Mouse (Mus musculus) gastrocnemius, adult 2 months (tissue): ENCODE measurements around the gene Gm28635. TPM values are rescaled to one million over a fixed set of nuclear protein-coding genes. Genes with fewer than 3 reads are reported as not detected.
"Not testable (repeated sequence)": the region's sequence is repeated elsewhere in the genome, so short reads cannot be mapped to it uniquely, and the experiment has no call there.

Experiments
- DNase-seq: peaks from one replicate; pipeline ENCODE4 v3.0.0; 2022
- H3K27ac ChIP-seq: fragments of 200-600 bp; 2 replicates; pipeline ENCODE4 v1.8.1; 2022; ENCODE audit warnings: mild to moderate bottlenecking
- H3K4me3 ChIP-seq: fragments of 200-600 bp; 2 replicates; pipeline ENCODE4 v1.8.1; 2022; ENCODE audit warnings: mild to moderate bottlenecking, moderate library complexity
- CTCF ChIP-seq: fragments of 200-600 bp; IDR thresholded peaks from 2 replicates; pipeline ENCODE4 v1.8.1; 2022; ENCODE audit warnings: antibody characterized with exemption, mild to moderate bottlenecking, moderate library complexity
- intact Hi-C: fragments of 180-260 bp; cut with DNase I; formaldehyde crosslinking; loops from one replicate; pipeline ENCODE4 v1.15.1; 2025
- total RNA-seq, 2 experiments: library from RNA; stranded (reverse); gene quantifications; 2 replicates each; pipeline ENCODE4 v1.2.3; 2021

Gm28635 gene
- total RNA-seq, 2 experiments from 2014 or later, result 1.1 to 1.9 TPM

GRCm38 (mm10) chr2:84677270-84677967, 422 bp downstream of the Gm28635 start:
- intact Hi-C loops, result loop anchor here (5.0 kb wide), 1 partner anchor 35 kb away; no protein-coding TSS in a partner anchor
- peak overlapping the region; percentile 70 for H3K27ac ChIP-seq
- no peak for DNase-seq
- peak overlapping the region; percentile 73 for H3K4me3 ChIP-seq
- peak; percentile 47 for TF ChIP-seq CTCF

GRCm38 (mm10) chr2:84671535-84671934, 6.3 kb downstream of the Gm28635 start:
- H3K4me3 ChIP-seq, DNase-seq, H3K27ac ChIP-seq: not testable (repeated sequence)
- intact Hi-C loops, result loop anchor here (5.0 kb wide), 1 partner anchor 141 kb away; no protein-coding TSS in a partner anchor

GRCm38 (mm10) chr2:84670569-84670933, 7.3 kb downstream of the Gm28635 start, which contains the start of gene Selenoh:
TSS of gene Selenoh (minus strand) at chr2:84670770.
- Histone ChIP-seq H3K4me3 (peak within 1 kb of the TSS; percentile 92), H3K27ac (peak within 1 kb of the TSS; percentile 79)
- DNase-seq, result peak; percentile 79
- intact Hi-C loops, result loop anchor here (5.0 kb wide), 1 partner anchor 142 kb away; no protein-coding TSS in a partner anchor
- no peak for TF ChIP-seq CTCF

GRCm38 (mm10) chr2:84669828-84670568, 7.8 kb downstream of the Gm28635 start:
- peak overlapping the region; percentile 79 for H3K27ac ChIP-seq
- intact Hi-C loops, result loop anchor here (5.0 kb wide), 1 partner anchor 142 kb away; no protein-coding TSS in a partner anchor
- TF ChIP-seq CTCF, result no peak
- DNase-seq, result peak; percentile 38
- H3K4me3 ChIP-seq, result peak overlapping the region; percentile 92

- H3K4me3 ChIP-seq, result no peak overlapping the region
- H3K27ac ChIP-seq, result no peak overlapping the region
- no peak for TF ChIP-seq CTCF
- DNase-seq, result no peak
- intact Hi-C loops, result no loop called here
Measured at GRCm38 (mm10) chr2:84666081-84666480, 11.8 kb downstream of the Gm28635 start.

GRCm38 (mm10) chr2:84662866-84663265, 15.0 kb downstream of the Gm28635 start:
- peak; percentile 71 for TF ChIP-seq CTCF
- DNase-seq, result peak; percentile 44
- Histone ChIP-seq H3K27ac (no peak overlapping the region), H3K4me3 (no peak overlapping the region)
- intact Hi-C loops, result loop anchor here (5.0 kb wide), 1 partner anchor 206 kb away; no protein-coding TSS in a partner anchor

GRCm38 (mm10) chr2:84660253-84660652, 17.6 kb downstream of the Gm28635 start:
- peak; percentile 68 for TF ChIP-seq CTCF
- no peak overlapping the region for H3K4me3 ChIP-seq
- H3K27ac ChIP-seq, result no peak overlapping the region
- DNase-seq, result peak; percentile 28
- intact Hi-C loops, result loop anchor here (2.0 to 5.0 kb wide), 2 partner anchors 41 to 203 kb away; no protein-coding TSS in a partner anchor

GRCm38 (mm10) chr2:84658806-84659205, 19.0 kb downstream of the Gm28635 start, which contains the start of gene Btbd18:
TSS of gene Btbd18 (plus strand) at chr2:84659079.
- no peak for TF ChIP-seq CTCF
- intact Hi-C loops, result no loop called here
- Histone ChIP-seq H3K4me3 (no peak within 1 kb of the TSS), H3K27ac (no peak within 1 kb of the TSS)
- DNase-seq, result no peak

GRCm38 (mm10) chr2:84655864-84656263, 22.0 kb downstream of the Gm28635 start:
- Histone ChIP-seq H3K4me3 (no peak overlapping the region), H3K27ac (no peak overlapping the region)
- no peak for DNase-seq
- intact Hi-C loops, result no loop called here
- no peak for TF ChIP-seq CTCF

GRCm38 (mm10) chr2:84653354-84653753, 24.5 kb downstream of the Gm28635 start:
- intact Hi-C loops, result no loop called here
- H3K27ac ChIP-seq, result no peak overlapping the region
- TF ChIP-seq CTCF, result peak; percentile 64
- DNase-seq, result no peak
- H3K4me3 ChIP-seq, result no peak overlapping the region

- peak; percentile 91 for DNase-seq
- no peak for TF ChIP-seq CTCF
- peak within 1 kb of the TSS; percentile 98 for H3K27ac ChIP-seq
- peak within 1 kb of the TSS; percentile 87 for H3K4me3 ChIP-seq
- intact Hi-C loops, result loop anchor here (1.0 to 2.0 kb wide), 2 partner anchors 15 to 30 kb away; no protein-coding TSS in a partner anchor
Measured at GRCm38 (mm10) chr2:84650464-84651195, 27.2 kb downstream of the Gm28635 start, which contains the start of gene Ctnnd1. TSS of gene Ctnnd1 (minus strand) at chr2:84650765.

GRCm38 (mm10) chr2:84649674-84650073, 28.2 kb downstream of the Gm28635 start:
- peak overlapping the region; percentile 87 for H3K4me3 ChIP-seq
- H3K27ac ChIP-seq, result peak overlapping the region; percentile 98
- TF ChIP-seq CTCF, result no peak
- no peak for DNase-seq
- intact Hi-C loops, result loop anchor here (1.0 to 2.0 kb wide), 2 partner anchors 14 to 29 kb away; no protein-coding TSS in a partner anchor
